Mouse (Mus musculus) forebrain, postnatal 0 days (tissue): ENCODE data around the gene Clec1a. TPM values are rescaled to one million over a fixed set of nuclear protein-coding genes. Genes with fewer than 3 reads are reported as not detected.

Source experiments
- ATAC-seq: fragments of 200-750 bp; cut with Nextera tagmentation; 2 replicates; pipeline ENCODE4 v1.8.0; 2017; ENCODE audit warnings: mild to moderate bottlenecking, moderate library complexity
- DNase-seq: peaks from one replicate; pipeline ENCODE4 v3.0.0-alpha.2; 2015
- H3K27ac ChIP-seq: fragments of 300-500 bp; sonication (generic); 2 replicates; pipeline ENCODE4 v1.5.1; 2014; ENCODE audit warnings: low read depth, mild to moderate bottlenecking, antibody characterized with exemption, low read length, moderate library complexity, mixed read lengths
- H3K27me3 ChIP-seq: fragments of 300-500 bp; sonication (generic); 2 replicates; pipeline ENCODE4 v1.6.1; 2014; ENCODE audit warnings: mild to moderate bottlenecking, low read length, mixed read lengths; ENCODE audit not compliant: insufficient read depth
- H3K36me3 ChIP-seq: fragments of 300-500 bp; sonication (generic); 2 replicates; pipeline ENCODE4 v1.6.1; 2014; ENCODE audit warnings: mild to moderate bottlenecking, moderate library complexity; ENCODE audit not compliant: insufficient read depth
- H3K4me1 ChIP-seq: fragments of 300-500 bp; sonication (generic); 2 replicates; pipeline ENCODE4 v1.6.1; 2014; ENCODE audit warnings: antibody characterized with exemption; ENCODE audit not compliant: insufficient read depth
- H3K4me2 ChIP-seq: fragments of 300-500 bp; sonication (generic); 2 replicates; pipeline ENCODE4 v1.6.1; 2014; ENCODE audit warnings: low read depth, mild to moderate bottlenecking, moderate library complexity
- H3K4me3 ChIP-seq: fragments of 300-500 bp; sonication (generic); 2 replicates; pipeline ENCODE4 v1.5.1; 2014; ENCODE audit warnings: low read depth, low read length, mixed read lengths
- H3K9ac ChIP-seq: fragments of 300-500 bp; sonication (generic); 2 replicates; pipeline ENCODE4 v1.6.1; 2014; ENCODE audit warnings: mild to moderate bottlenecking
- H3K9me3 ChIP-seq: fragments of 300-500 bp; sonication (generic); 2 replicates; pipeline ENCODE4 v1.6.1; 2016; ENCODE audit warnings: low read length
- CTCF ChIP-seq: sonication (generic); IDR thresholded peaks from 2 replicates; pipeline ENCODE4 v1.5.1; 2016; ENCODE audit warnings: antibody characterized with exemption, control low read depth, low read depth
- WGBS: fragments of 180-500 bp; shearing (Covaris S2); extraction: QIAGEN DNeasy Blood & Tissue Kit; methylation state at CpG from one replicate; pipeline ENCODE4 v1.1.7; 2014; 5-methylcytosine and 5-hydroxymethylcytosine counted together
- polyA plus RNA-seq: library from polyadenylated mRNA; unstranded; fragments of >200 nt; fragmentation: Nextera tagmentation; extraction: Ambion mirVana; gene quantifications from 2 replicates; pipeline ENCODE4 v1.2.1, GENCODE M21; 2015
- total RNA-seq: library from RNA; depleted of rRNA; stranded (reverse); fragments of >200 nt; gene quantifications from 2 replicates; pipeline ENCODE4 v1.2.3, GENCODE M21; 2014

The Clec1a gene
- total and polyA plus RNA-seq, 2 experiments from 2014 or later: 0.97 to 1.4 TPM

GRCm38 (mm10) chr6:129472627-129473026 is 20.8 kb upstream of the Clec1a start:
- Histone ChIP-seq H3K9ac (no peak overlapping the region), H3K4me1 (no peaks in the 10 kb centered on the region), H3K4me2 (no peak overlapping the region), H3K4me3 (no peak overlapping the region), H3K27ac (no peak overlapping the region), H3K9me3 (no peaks in the 10 kb centered on the region), H3K27me3 (no peaks in the 10 kb centered on the region), H3K36me3 (no peaks in the 10 kb centered on the region)
- ATAC-seq (no peak), DNase-seq (no peak)
- WGBS: 85% methylated on average over 5 of the region's 5 CpGs
- TF ChIP-seq CTCF: no peak

GRCm38 (mm10) chr6:129471386-129471785 is 19.6 kb upstream of the Clec1a start:
- TF ChIP-seq CTCF: no peak
- no peak for ATAC-seq
- WGBS: 87% methylated on average over 6 of the region's 6 CpGs

GRCm38 (mm10) chr6:129449743-129450142 is 2.1 kb downstream of the Clec1a start:
- 75% methylated on average over 6 of the region's 6 CpGs for WGBS
- Histone ChIP-seq H3K27me3 (no peaks in the 10 kb centered on the region), H3K4me3 (no peak overlapping the region), H3K4me2 (no peak overlapping the region), H3K9me3 (no peaks in the 10 kb centered on the region), H3K4me1 (no peaks in the 10 kb centered on the region), H3K36me3 (no peaks in the 10 kb centered on the region), H3K27ac (no peak overlapping the region), H3K9ac (no peak overlapping the region)
- DNase-seq (no peak), ATAC-seq (no peak)
- TF ChIP-seq CTCF: no peak

More at GRCm38 (mm10) chr6:129471386-129471785, 19.6 kb upstream of the Clec1a start:
- H3K4me3 ChIP-seq: no peak overlapping the region
- no peaks in the 10 kb centered on the region for H3K4me1 ChIP-seq
- H3K27me3 ChIP-seq: no peaks in the 10 kb centered on the region
- no peaks in the 10 kb centered on the region for H3K9me3 ChIP-seq
- no peak overlapping the region for H3K9ac ChIP-seq
- H3K27ac ChIP-seq: no peak overlapping the region
- no peak overlapping the region for H3K4me2 ChIP-seq
- no peak for DNase-seq
- no peaks in the 10 kb centered on the region for H3K36me3 ChIP-seq

- no peak for TF ChIP-seq CTCF
- Histone ChIP-seq H3K27ac (no peak overlapping the region), H3K4me1 (no peaks in the 10 kb centered on the region), H3K27me3 (no peaks in the 10 kb centered on the region), H3K4me2 (no peak overlapping the region), H3K36me3 (no peaks in the 10 kb centered on the region), H3K4me3 (no peak overlapping the region), H3K9me3 (no peaks in the 10 kb centered on the region), H3K9ac (no peak overlapping the region)
- DNase-seq (no peak), ATAC-seq (no peak)
- 87% methylated on average over 2 of the region's 2 CpGs for WGBS
Measured at GRCm38 (mm10) chr6:129438033-129438432, 13.8 kb downstream of the Clec1a start.

- 84% methylated on average over 3 of the region's 3 CpGs for WGBS
- TF ChIP-seq CTCF: no peak
- no peak for ATAC-seq
- H3K4me1 ChIP-seq: no peaks in the 10 kb centered on the region
- no peaks in the 10 kb centered on the region for H3K36me3 ChIP-seq
- H3K27ac ChIP-seq: no peak overlapping the region
- H3K4me2 ChIP-seq: no peak overlapping the region
- no peak for DNase-seq
- H3K4me3 ChIP-seq: no peak overlapping the region
- no peaks in the 10 kb centered on the region for H3K9me3 ChIP-seq
- H3K9ac ChIP-seq: no peak overlapping the region
- H3K27me3 ChIP-seq: no peaks in the 10 kb centered on the region
Measured at GRCm38 (mm10) chr6:129436025-129436424, 15.8 kb downstream of the Clec1a start.

GRCm38 (mm10) chr6:129434239-129434638 is 17.6 kb downstream of the Clec1a start:
- Histone ChIP-seq H3K9ac (no peak overlapping the region), H3K4me2 (no peak overlapping the region), H3K4me3 (no peak overlapping the region), H3K9me3 (no peaks in the 10 kb centered on the region), H3K4me1 (no peaks in the 10 kb centered on the region), H3K36me3 (no peaks in the 10 kb centered on the region), H3K27ac (no peak overlapping the region), H3K27me3 (no peaks in the 10 kb centered on the region)
- no peak for DNase-seq
- no peak for TF ChIP-seq CTCF
- WGBS: 51% methylated on average over 5 of the region's 5 CpGs
- ATAC-seq: no peak

- Histone ChIP-seq H3K27ac (no peak overlapping the region), H3K9me3 (no peaks in the 10 kb centered on the region), H3K9ac (no peak overlapping the region), H3K27me3 (no peaks in the 10 kb centered on the region), H3K4me3 (no peak overlapping the region), H3K36me3 (no peaks in the 10 kb centered on the region), H3K4me1 (no peaks in the 10 kb centered on the region), H3K4me2 (no peak overlapping the region)
- ATAC-seq (no peak), DNase-seq (no peak)
- WGBS: 84% methylated on average over 4 of the region's 4 CpGs
- TF ChIP-seq CTCF: no peak
Measured at GRCm38 (mm10) chr6:129427281-129427680, 24.5 kb downstream of the Clec1a start.

GRCm38 (mm10) chr6:129425812-129426211 is 26.0 kb downstream of the Clec1a start:
- Histone ChIP-seq H3K4me3 (no peak overlapping the region), H3K9me3 (no peaks in the 10 kb centered on the region), H3K27me3 (no peaks in the 10 kb centered on the region), H3K27ac (no peak overlapping the region), H3K36me3 (no peaks in the 10 kb centered on the region), H3K9ac (no peak overlapping the region), H3K4me1 (no peaks in the 10 kb centered on the region), H3K4me2 (no peak overlapping the region)
- no peak for ATAC-seq
- WGBS: 40% methylated on average over 5 of the region's 5 CpGs
- no peak for TF ChIP-seq CTCF
- DNase-seq: no peak
